Mouse (Mus musculus) liver, adult 2 months (tissue): ENCODE results near the gene Gp1ba. TPM values are rescaled to one million over a fixed set of nuclear protein-coding genes. Genes with fewer than 3 reads are reported as not detected.
A peak's percentile ranks its signal among the peaks of the same experiment; 100 is the strongest.

Source experiments
- DNase-seq: peaks from one replicate; pipeline ENCODE4 v3.0.0-alpha.2; 2011; ENCODE audit warnings: low read depth, low spot score; ENCODE audit errors: extremely low read depth
- H3K27ac ChIP-seq: fragments of 200-500 bp; replicated peaks from 2 replicates; pipeline ENCODE4 v1.5.1; 2012; ENCODE audit warnings: low read depth, mild to moderate bottlenecking, control low read depth, inconsistent platforms, low read length; ENCODE audit not compliant: insufficient read depth
- H3K27me3 ChIP-seq: fragments of 200-500 bp; 2 replicates; pipeline ENCODE4 v1.6.1; 2012; ENCODE audit warnings: mild to moderate bottlenecking, moderate library complexity, low read length, inconsistent platforms; ENCODE audit not compliant: control insufficient read depth, insufficient read depth
- H3K36me3 ChIP-seq: fragments of 200-500 bp; 2 replicates; pipeline ENCODE4 v1.6.1; 2012; ENCODE audit warnings: low read length, inconsistent platforms; ENCODE audit not compliant: control insufficient read depth, insufficient read depth
- H3K4me1 ChIP-seq: fragments of 200-500 bp; 2 replicates; pipeline ENCODE4 v1.6.1; 2011; ENCODE audit warnings: low read length; ENCODE audit not compliant: control insufficient read depth, insufficient read depth
- H3K4me3 ChIP-seq: fragments of 200-500 bp; 2 replicates; pipeline ENCODE4 v1.5.1; 2011; ENCODE audit warnings: low read depth, mild to moderate bottlenecking, control low read depth, low read length, moderate library complexity; ENCODE audit not compliant: insufficient read depth
- H3K79me2 ChIP-seq: fragments of 200-500 bp; 2 replicates; pipeline ENCODE4 v1.6.1; 2012; ENCODE audit warnings: inconsistent platforms, mild to moderate bottlenecking, low read length, moderate library complexity; ENCODE audit not compliant: control insufficient read depth, insufficient read depth
- H3K9ac ChIP-seq: fragments of 200-500 bp; 2 replicates; pipeline ENCODE4 v1.6.1; 2012; ENCODE audit warnings: low read depth, mild to moderate bottlenecking, control low read depth, inconsistent platforms, low read length
- CTCF ChIP-seq: fragments of 200-500 bp; IDR thresholded peaks from 2 replicates; pipeline ENCODE4 v1.5.1; 2011; ENCODE audit warnings: low read depth, low read length, control low read depth
- POLR2A ChIP-seq: fragments of 200-500 bp; IDR thresholded peaks from 2 replicates; pipeline ENCODE4 v1.6.1; 2011; ENCODE audit warnings: low read length, control low read depth; ENCODE audit not compliant: insufficient read depth; ENCODE audit errors: extremely low read depth
- WGBS: fragments of 180-500 bp; shearing (Covaris S2); methylation state at CpG from one replicate; pipeline ENCODE4 v1.1.7; 2018; 5-methylcytosine and 5-hydroxymethylcytosine counted together
- polyA plus RNA-seq: library from polyadenylated mRNA; depleted of rRNA; stranded (reverse); fragments of >200 nt; gene quantifications from 2 replicates; pipeline ENCODE4 v1.2.3, GENCODE M21; 2012
- total RNA-seq: library from RNA; depleted of rRNA; stranded (reverse); fragments of >200 nt; gene quantifications from 2 replicates; pipeline ENCODE4 v1.2.3, GENCODE M21; 2014

The Gp1ba gene
- total and polyA plus RNA-seq, 2 experiments: 0.09 TPM; not detected in 1

GRCm38 (mm10) chr11:70644564-70645103 is 5.7 kb downstream of the Gp1ba start:
- 91% methylated on average over 8 of the region's 8 CpGs for WGBS
- no peak for DNase-seq
- no peak overlapping the region for H3K27ac ChIP-seq

GRCm38 (mm10) chr11:70645461-70646258 is 6.7 kb downstream of the Gp1ba start:
- Histone ChIP-seq H3K4me1 (peaks cover 18% of the 10 kb centered on the region), H3K36me3 (peaks cover 16% of the 10 kb centered on the region; the same call in 1 of the 2 replicates), H3K9ac (peak overlapping the region; percentile 98), H3K27ac (no peak overlapping the region), H3K27me3 (no peaks in the 10 kb centered on the region), H3K4me3 (peak overlapping the region; percentile 93), H3K79me2 (peaks cover 17% of the 10 kb centered on the region; the same call in 1 of the 2 replicates)
- no peak for DNase-seq
- WGBS: 77% methylated on average over 12 of the region's 12 CpGs
- TF ChIP-seq POLR2A: no peak
- no peak for TF ChIP-seq CTCF

More at GRCm38 (mm10) chr11:70644564-70645103, 5.7 kb downstream of the Gp1ba start:
- peaks cover 18% of the 10 kb centered on the region for H3K4me1 ChIP-seq
- no peak overlapping the region for H3K4me3 ChIP-seq
- no peaks in the 10 kb centered on the region for H3K27me3 ChIP-seq
- peaks cover 8% of the 10 kb centered on the region; the same call in 1 of the 2 replicates for H3K36me3 ChIP-seq
- no peak for TF ChIP-seq CTCF
- TF ChIP-seq POLR2A: no peak
- peaks cover 17% of the 10 kb centered on the region; the same call in 1 of the 2 replicates for H3K79me2 ChIP-seq
- no peak overlapping the region for H3K9ac ChIP-seq

GRCm38 (mm10) chr11:70646259-70646555 is 7.3 kb downstream of the Gp1ba start:
- H3K4me1 ChIP-seq: peaks cover 18% of the 10 kb centered on the region
- TF ChIP-seq CTCF: no peak
- TF ChIP-seq POLR2A: no peak

GRCm38 (mm10) chr11:70646691-70647650 is 8.0 kb downstream of the Gp1ba start, which contains the start of the genes Rnf167 and Slc25a11:
Rnf167 (plus strand) TSS chr11:70647235.
Slc25a11 (minus strand) TSS chr11:70647479.
- Histone ChIP-seq H3K27me3 (no peaks in the 10 kb centered on the region), H3K36me3 (peaks cover 28% of the 10 kb centered on the region), H3K4me1 (peaks cover 20% of the 10 kb centered on the region), H3K27ac (peak within 1 kb of the TSS; percentile 98), H3K9ac (peak within 1 kb of the TSS; percentile 98), H3K79me2 (peaks cover 19% of the 10 kb centered on the region; the same call in 1 of the 2 replicates), H3K4me3 (peak within 1 kb of the TSS; percentile 93)
- TF ChIP-seq CTCF: no peak
- TF ChIP-seq POLR2A: peak; percentile 91
- DNase-seq: peak; percentile 93
- WGBS: under 1% methylated on average over 63 of the region's 63 CpGs

More at GRCm38 (mm10) chr11:70646259-70646555, 7.3 kb downstream of the Gp1ba start:
- peak overlapping the region; percentile 93 for H3K4me3 ChIP-seq
- H3K79me2 ChIP-seq: peaks cover 17% of the 10 kb centered on the region; the same call in 1 of the 2 replicates
- DNase-seq: no peak
- 13% methylated on average over 3 of the region's 3 CpGs for WGBS
- peaks cover 20% of the 10 kb centered on the region for H3K36me3 ChIP-seq
- peak overlapping the region; percentile 93 for H3K27ac ChIP-seq
- H3K9ac ChIP-seq: peak overlapping the region; percentile 98
- no peaks in the 10 kb centered on the region for H3K27me3 ChIP-seq

GRCm38 (mm10) chr11:70647716-70648420 is 8.9 kb downstream of the Gp1ba start:
- H3K9ac ChIP-seq: peak overlapping the region; percentile 90
- H3K36me3 ChIP-seq: peaks cover 37% of the 10 kb centered on the region
- peak overlapping the region; percentile 98 for H3K27ac ChIP-seq
- DNase-seq: no peak
- peaks cover 29% of the 10 kb centered on the region for H3K4me1 ChIP-seq
- peaks cover 24% of the 10 kb centered on the region for H3K79me2 ChIP-seq
- H3K27me3 ChIP-seq: no peaks in the 10 kb centered on the region
- H3K4me3 ChIP-seq: peak overlapping the region; percentile 77
- TF ChIP-seq POLR2A (no peak), CTCF (no peak)
- WGBS: 2% methylated on average over 28 of the region's 28 CpGs
